Mouse (Mus musculus) cerebellum, postnatal 25 days (tissue): ENCODE results near the gene Urad.

ENCODE experiments used
- DNase-seq, 2 experiments: peaks; one replicate each; pipeline ENCODE4 v3.0.0; 2021; ENCODE audit warnings: mixed read lengths in 2 of 2

Gene Urad

GRCm38 (mm10) chr5:147299255-147300000, 22.8 kb downstream of the Urad start:
- peak; percentile 33 to 66 for DNase-seq

DNA sequence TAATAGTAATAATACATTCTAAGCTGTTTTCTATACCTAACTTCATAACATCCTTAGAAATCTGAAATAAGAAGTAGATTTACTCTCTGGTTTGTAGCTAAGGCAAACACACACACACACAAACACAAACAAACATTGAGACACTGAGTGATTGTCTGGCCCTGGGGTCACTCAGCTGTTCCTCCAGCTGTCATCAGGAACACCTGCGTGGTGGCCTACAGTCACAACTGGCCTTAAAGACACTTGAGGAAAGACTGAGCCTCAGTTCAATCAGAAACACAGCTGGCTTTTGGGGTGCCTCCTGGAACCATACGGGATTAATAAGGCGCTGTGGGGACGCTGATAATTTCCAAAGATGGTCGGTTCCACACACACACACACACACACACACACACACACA, 25.0 kb downstream of the Urad start:
- DNase-seq: no peak

- DNase-seq: peak; percentile 46 to 70
Observed at GRCm38 (mm10) chr5:147294121-147294520, 28.1 kb downstream of the Urad start.

DNA sequence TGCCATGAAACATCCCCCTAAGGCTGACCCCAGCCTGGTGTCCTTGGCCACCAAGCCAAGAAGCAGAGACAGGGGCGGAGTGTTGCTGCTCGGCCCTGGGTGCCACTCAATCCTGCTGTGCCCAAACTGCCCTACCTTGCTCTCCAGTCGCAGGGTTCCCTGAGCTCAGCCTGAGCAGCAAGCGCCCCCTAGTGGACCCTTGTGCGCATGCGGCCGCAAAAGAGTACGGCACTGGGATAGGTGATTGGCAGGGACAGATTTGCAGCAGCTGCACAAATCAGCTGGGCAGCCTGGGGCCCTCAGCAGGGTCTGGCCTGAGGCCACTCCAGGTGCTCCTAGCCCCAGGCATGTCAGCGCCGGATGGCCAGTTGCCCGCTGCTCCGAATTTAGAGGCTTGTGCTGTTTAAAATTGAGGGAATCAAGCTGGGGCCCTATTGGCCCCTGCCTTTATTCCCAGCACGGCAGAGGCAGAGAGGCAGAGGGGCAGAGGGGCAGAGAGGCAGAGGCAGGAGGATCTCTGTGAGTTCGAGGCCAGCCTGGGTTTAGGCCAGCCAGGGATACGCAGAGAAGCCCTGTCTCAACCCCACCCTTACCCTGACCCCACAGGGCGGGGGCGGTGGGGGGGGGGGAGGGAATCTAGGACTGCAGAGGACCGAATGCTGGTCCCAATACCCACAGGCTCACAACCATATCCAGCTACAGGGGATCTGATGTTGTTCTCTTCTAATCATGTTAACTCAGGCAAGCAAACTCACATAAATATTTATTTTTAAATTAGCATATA, 28.9 kb downstream of the Urad start:
- DNase-seq: peak; percentile 61 to 79

DNA sequence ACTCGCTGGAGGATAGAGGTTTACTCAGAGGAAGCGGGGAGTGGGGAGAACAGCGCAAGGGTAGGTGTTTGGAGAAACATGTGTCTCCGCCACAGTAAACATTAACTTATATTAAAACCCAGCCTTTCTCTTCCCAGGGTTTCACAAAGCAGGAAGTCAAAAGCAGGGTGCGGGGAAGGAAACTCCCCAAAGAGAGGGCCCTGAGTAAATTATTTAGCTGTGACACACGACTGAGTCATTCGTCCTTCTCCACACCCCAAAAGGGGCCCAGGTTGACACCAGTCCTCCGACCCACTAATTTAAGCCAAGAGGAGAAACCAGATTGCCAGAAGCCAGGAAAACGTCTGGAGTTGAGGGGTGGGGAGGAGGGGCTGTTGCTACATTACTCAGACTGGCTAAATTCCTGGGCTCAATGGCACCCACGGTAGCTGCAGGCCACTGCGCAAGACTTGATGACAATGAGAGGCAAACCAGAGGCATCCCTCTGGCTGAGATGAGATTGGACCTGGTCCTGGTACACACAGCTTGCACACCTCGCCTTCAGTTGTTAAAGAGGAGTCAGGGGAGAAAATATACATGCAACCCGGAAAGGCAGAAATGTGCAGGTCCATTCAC, 29.6 kb downstream of the Urad start:
- DNase-seq: no peak

DNA sequence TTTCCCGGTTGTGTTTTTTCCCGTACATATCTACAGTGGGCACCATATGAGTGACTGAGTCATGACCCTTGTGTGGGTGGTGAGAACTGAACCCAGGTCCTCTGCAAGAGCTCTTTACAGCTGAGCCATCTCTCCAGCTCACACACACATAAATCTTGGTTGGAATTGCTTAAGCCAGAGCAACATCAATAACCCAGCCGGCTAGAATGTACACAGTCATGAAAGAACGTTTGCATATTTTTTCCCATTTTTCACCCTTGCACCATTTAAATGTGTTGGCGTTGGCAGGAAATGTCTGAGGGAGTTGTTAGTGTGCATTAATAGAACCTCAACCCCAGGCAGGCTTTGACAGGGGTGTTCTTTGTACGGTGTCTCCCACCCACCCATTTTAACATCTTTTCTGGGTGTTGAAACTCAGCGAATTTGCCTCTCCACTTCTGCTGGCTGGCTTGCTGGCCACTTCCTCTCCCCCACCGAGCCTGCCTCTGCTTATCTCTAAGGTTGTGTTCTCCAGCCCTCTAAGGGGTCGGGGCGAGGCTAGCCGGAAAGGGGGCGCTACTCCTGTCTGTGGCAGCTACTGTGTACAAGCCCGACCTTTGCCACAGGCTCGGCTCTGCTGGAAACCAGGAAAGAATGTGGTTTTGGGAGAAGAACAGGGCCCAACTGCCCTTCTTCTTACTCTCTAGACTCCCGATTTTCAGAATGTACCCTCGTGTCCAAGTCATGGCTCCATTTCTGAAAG, 30.3 kb downstream of the Urad start:
- DNase-seq: no peak

GRCm38 (mm10) chr5:147284365-147284764, 37.9 kb downstream of the Urad start:
- DNase-seq: no peak

GRCm38 (mm10) chr5:147277547-147277925, 44.7 kb downstream of the Urad start:
- no peak for DNase-seq

DNA sequence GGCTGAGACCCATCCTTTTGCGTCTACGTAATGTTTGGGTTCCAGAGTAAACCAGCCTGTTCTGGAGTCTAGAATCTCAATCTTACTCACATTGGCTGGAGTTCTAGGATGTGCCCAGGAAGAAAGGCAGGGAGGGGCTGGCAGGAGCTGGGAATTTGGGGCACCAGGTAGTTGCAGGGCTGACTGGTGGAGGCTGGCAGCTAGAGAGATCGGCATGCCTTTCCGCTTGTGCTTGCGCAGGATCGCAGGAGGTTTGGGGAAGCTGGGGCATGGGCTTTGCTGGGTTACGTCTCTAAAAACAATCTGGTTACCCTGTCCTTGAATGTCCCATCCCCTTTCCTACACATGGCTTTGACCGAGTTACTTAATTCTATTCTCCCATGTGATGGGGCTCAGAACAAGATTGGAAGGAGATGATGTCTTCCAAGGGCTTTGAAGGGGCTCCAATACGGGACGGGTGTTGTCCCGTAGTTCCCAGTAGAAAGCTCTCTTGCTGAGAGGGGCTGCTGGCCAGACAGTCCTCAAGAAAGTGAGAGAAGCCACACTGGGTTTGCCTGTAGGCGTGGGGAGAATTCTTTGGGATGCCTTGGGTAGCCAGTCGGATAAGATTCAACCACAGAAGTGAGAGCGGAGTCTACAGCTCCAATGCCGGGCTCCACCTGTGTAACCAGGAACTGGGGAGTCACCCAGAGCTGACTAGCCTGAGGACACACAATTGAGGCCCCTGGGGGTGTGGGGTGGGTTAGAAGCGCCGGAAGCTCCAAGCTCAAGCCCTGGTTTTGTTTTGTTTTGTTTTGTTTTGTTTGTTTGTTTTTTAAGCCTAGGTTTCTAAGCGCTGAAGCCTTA, 45.3 kb downstream of the Urad start:
- DNase-seq: no peak

DNA sequence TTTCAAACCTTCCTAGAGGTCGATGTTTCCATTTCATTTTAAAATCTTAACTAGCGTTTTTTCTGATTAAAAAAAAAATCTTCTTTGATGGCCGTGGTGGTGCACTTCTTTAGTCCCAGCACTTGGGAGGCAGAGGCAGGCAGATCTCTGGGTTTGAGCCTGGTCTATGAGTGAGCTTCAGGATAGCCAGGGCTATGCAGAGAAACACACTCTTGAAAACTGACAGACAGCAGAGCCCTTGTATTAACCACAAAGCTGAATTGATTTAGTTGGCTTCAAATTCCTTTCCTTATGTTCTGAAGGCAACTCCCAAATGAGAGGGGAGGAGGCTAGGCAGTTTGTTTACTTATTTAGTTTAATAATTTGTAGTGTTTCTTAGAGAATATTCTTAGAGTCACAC, 46.5 kb downstream of the Urad start:
- no peak for DNase-seq

- DNase-seq: no peak
Observed at GRCm38 (mm10) chr5:147274174-147275141, 47.8 kb downstream of the Urad start.

GRCm38 (mm10) chr5:147272808-147273345, 49.4 kb downstream of the Urad start:
- DNase-seq: no peak

- no peak for DNase-seq
Observed at GRCm38 (mm10) chr5:147272046-147272807, 50.0 kb downstream of the Urad start.

DNA sequence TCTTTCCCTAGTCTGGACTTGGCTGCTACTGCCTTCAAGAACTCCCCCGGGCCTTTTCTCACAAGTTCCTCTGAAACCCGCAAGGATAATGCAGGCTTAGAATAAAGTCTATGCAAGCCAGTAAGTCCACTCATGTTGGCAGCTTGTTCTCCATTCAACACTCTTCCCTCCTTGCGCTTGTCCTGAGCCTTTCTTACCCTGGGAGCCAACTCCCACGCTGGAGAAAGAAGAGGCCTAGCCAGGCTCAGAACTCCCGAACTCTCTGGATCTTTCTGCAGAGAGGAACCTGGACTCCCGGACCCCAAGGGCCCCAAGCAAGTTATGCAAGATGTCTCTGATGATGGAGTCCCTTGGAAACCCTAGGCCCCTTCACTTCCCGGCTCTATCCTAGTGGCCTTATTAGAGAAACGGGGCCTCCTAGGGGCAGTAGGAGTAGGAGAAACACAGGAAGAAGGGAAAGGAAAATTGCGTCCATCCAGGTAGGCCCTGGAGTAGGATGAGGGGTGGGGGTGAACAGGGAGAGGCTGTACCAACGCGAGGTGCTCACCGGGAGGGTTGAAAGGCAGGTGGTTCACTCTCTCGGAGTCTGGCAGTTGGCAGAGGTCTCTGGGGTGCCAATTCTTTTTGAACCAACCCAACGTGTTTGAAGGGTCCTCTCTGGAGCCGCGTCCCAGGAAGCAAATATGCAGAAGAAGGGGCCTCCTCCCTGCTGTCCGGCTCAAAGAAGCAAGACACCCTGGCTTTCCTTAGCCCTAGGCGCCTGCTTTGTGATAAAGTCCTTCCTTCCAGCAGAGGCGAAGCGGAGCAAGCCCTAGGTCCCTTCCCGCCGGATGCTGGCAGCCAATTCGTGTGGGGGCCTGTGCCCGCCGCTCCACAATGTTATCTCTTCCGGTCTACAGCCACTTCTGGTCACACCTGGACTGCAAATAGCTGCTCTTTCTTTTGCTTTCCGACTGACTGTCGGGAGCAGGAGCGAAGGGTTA, 51.3 kb downstream of the Urad start:
- DNase-seq: no peak

DNA sequence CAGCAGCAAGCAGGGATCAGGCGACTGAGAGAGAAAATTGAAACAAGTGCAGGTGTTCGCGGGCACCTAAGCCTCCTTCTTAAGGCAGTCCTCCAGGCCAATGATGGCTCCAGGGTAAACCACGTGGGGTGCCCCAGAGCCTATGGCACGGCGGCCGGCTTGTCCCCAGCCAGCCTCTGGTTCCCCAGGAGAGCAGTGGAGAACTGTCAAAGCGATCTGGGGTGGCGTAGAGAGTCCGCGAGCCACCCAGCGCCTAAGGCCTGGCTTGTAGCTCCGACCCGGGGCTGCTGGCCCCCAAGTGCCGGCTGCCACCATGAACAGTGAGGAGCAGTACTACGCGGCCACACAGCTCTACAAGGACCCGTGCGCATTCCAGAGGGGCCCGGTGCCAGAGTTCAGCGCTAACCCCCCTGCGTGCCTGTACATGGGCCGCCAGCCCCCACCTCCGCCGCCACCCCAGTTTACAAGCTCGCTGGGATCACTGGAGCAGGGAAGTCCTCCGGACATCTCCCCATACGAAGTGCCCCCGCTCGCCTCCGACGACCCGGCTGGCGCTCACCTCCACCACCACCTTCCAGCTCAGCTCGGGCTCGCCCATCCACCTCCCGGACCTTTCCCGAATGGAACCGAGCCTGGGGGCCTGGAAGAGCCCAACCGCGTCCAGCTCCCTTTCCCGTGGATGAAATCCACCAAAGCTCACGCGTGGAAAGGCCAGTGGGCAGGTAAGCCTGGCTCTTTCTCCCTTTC, 52.1 kb downstream of the Urad start, which contains the start of gene Pdx1:
Gene Pdx1 (plus strand): TSS at position 34 of the 747 bp plus-strand sequence.
- DNase-seq: no peak

DNA sequence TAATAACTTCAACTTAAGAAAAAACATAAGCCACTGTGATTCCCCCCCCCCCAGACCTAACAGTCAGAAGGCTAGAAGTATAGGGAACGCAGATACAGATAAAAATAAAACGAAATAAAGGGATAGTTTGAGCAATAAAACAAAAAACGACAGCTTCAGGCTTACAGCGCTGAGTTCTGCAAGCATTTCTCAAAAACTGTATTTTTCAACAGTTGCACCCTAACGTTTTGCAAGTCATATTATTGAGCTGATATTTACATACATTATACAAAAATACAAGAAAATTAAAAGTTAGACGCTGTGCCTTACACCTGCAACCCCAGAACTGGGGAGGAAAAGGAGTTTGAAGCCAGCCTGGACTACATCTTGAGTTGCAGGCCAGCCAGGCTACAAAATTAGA, 52.9 kb downstream of the Urad start:
- DNase-seq: no peak

GRCm38 (mm10) chr5:147268728-147269127, 53.5 kb downstream of the Urad start:
- no peak for DNase-seq

GRCm38 (mm10) chr5:147267434-147267833, 54.8 kb downstream of the Urad start:
- DNase-seq: no peak
